Mouse (Mus musculus): ENCODE data around the gene Znrf4.

- TF ChIP-seq CTCF (IDR thresholded peaks at IDR 0.05; ENCODE audit: extremely low read depth, insufficient read length, insufficient replicate concordance, low read depth, low read length) = no peak
- no peak for TF ChIP-seq POLR2A (IDR thresholded peaks at IDR 0.05; ENCODE audit: low read depth, low read length)
These were observed 36.4 kb upstream of the Znrf4 start for GRCm38 (mm10) chr17:56548605-56549105.
